Mouse (Mus musculus): ENCODE measurements around the gene Gm21060. TPM values are rescaled to one million over a fixed set of nuclear protein-coding genes. Genes with fewer than 3 reads are reported as not detected.
"Not testable (repeated sequence)": the region's sequence is repeated elsewhere in the genome, so short reads cannot be mapped to it uniquely, and the experiment has no call there.

Gm21060 gene
- polyA plus RNA-seq, 1 experiment from 2014 or later: not detected

- ATAC-seq: no peak
- Histone ChIP-seq H3K9ac (ENCODE audit: low read depth, low read length) (no peak overlapping the region), H3K36me3 (ENCODE audit: control insufficient read depth, insufficient read depth, low read length) (no peaks in the 10 kb centered on the region), H3K4me3 (ENCODE audit: low read length) (no peak overlapping the region), H3K9me3 (ENCODE audit: control insufficient read depth, low read length) (no peaks in the 10 kb centered on the region), H3K27ac (ENCODE audit: low read length) (no peak overlapping the region), H3K4me1 (ENCODE audit: control insufficient read depth, insufficient read depth, low read length) (no peaks in the 10 kb centered on the region), H3K4me2 (ENCODE audit: low read depth, low read length) (no peak overlapping the region), H3K27me3 (replicated peaks; ENCODE audit: control insufficient read depth, insufficient read depth, low read length) (no peaks in the 10 kb centered on the region)
- WGBS: 2% methylated on average over 25 of the region's 26 CpGs
These were observed 30.2 kb downstream of the Gm21060 start for GRCm38 (mm10) chr19:61266651-61267050.

- Histone ChIP-seq H3K4me2 (ENCODE audit: low read depth, low read length) (no peak overlapping the region), H3K27ac (ENCODE audit: low read length) (no peak overlapping the region), H3K27me3 (replicated peaks; ENCODE audit: control insufficient read depth, insufficient read depth, low read length) (no peaks in the 10 kb centered on the region), H3K4me3 (ENCODE audit: low read length) (no peak overlapping the region), H3K9ac (ENCODE audit: low read depth, low read length) (no peak overlapping the region), H3K36me3 (ENCODE audit: control insufficient read depth, insufficient read depth, low read length) (no peaks in the 10 kb centered on the region), H3K9me3 (ENCODE audit: control insufficient read depth, low read length) (no peaks in the 10 kb centered on the region), H3K4me1 (ENCODE audit: control insufficient read depth, insufficient read depth, low read length) (no peaks in the 10 kb centered on the region)
- no peak for ATAC-seq
- 3% methylated on average over 12 of the region's 12 CpGs for WGBS
These were observed 30.6 kb downstream of the Gm21060 start for GRCm38 (mm10) chr19:61266246-61266615.

GRCm38 (mm10) chr19:61265349-61266245 lies 31.3 kb downstream of the Gm21060 start:
- no peak overlapping the region for H3K27ac ChIP-seq (ENCODE audit: low read length)
- H3K4me3 ChIP-seq (ENCODE audit: low read length): no peak overlapping the region
- H3K9ac ChIP-seq (ENCODE audit: low read depth, low read length): no peak overlapping the region
- H3K4me1 ChIP-seq (ENCODE audit: control insufficient read depth, insufficient read depth, low read length): no peaks in the 10 kb centered on the region
- ATAC-seq: peak; percentile 54
- H3K4me2 ChIP-seq (ENCODE audit: low read depth, low read length): no peak overlapping the region
- no peaks in the 10 kb centered on the region for H3K9me3 ChIP-seq (ENCODE audit: control insufficient read depth, low read length)
- 18% methylated on average over 3 of the region's 3 CpGs for WGBS
- no peaks in the 10 kb centered on the region for H3K36me3 ChIP-seq (ENCODE audit: control insufficient read depth, insufficient read depth, low read length)
- no peaks in the 10 kb centered on the region for H3K27me3 ChIP-seq (replicated peaks; ENCODE audit: control insufficient read depth, insufficient read depth, low read length)

GRCm38 (mm10) chr19:61264933-61265332 lies 31.9 kb downstream of the Gm21060 start:
- H3K36me3 ChIP-seq (ENCODE audit: control insufficient read depth, insufficient read depth, low read length): no peaks in the 10 kb centered on the region
- no peak overlapping the region for H3K27ac ChIP-seq (ENCODE audit: low read length)
- no peak overlapping the region for H3K9ac ChIP-seq (ENCODE audit: low read depth, low read length)
- no peaks in the 10 kb centered on the region for H3K4me1 ChIP-seq (ENCODE audit: control insufficient read depth, insufficient read depth, low read length)
- H3K27me3 ChIP-seq (replicated peaks; ENCODE audit: control insufficient read depth, insufficient read depth, low read length): no peaks in the 10 kb centered on the region
- no peak overlapping the region for H3K4me2 ChIP-seq (ENCODE audit: low read depth, low read length)
- H3K4me3 ChIP-seq (ENCODE audit: low read length): no peak overlapping the region
- no peaks in the 10 kb centered on the region for H3K9me3 ChIP-seq (ENCODE audit: control insufficient read depth, low read length)
- no peak for ATAC-seq

- no peaks in the 10 kb centered on the region for H3K9me3 ChIP-seq (ENCODE audit: control insufficient read depth, low read length)
- no peaks in the 10 kb centered on the region for H3K4me1 ChIP-seq (ENCODE audit: control insufficient read depth, insufficient read depth, low read length)
- no peaks in the 10 kb centered on the region for H3K27me3 ChIP-seq (replicated peaks; ENCODE audit: control insufficient read depth, insufficient read depth, low read length)
- no peak overlapping the region for H3K27ac ChIP-seq (ENCODE audit: low read length)
- H3K4me3 ChIP-seq (ENCODE audit: low read length): no peak overlapping the region
- H3K9ac ChIP-seq (ENCODE audit: low read depth, low read length): no peak overlapping the region
- ATAC-seq: no peak
- no peaks in the 10 kb centered on the region for H3K36me3 ChIP-seq (ENCODE audit: control insufficient read depth, insufficient read depth, low read length)
- 87% methylated on average over 1 of the region's 1 CpGs for WGBS
- H3K4me2 ChIP-seq (ENCODE audit: low read depth, low read length): no peak overlapping the region
These were observed 32.6 kb downstream of the Gm21060 start for GRCm38 (mm10) chr19:61264227-61264626.

DNA sequence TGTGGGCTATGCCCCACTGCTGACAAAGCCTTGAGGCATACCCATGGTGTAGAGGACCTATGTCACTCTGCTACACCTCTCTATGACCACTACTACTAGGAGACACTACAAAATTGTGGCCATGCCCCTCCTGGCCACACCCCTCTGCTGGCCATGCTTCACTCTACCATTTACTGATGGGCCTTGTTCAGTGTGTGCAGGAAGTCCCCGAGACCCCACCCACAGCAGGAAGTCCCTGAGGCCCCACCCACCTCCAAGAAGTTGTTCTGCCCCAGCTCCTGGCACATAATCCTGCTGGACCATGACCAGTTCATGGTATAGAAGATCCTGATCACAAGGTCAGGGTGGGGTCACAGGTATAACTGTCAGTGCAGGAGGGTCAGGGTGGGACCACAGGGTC lies 35.6 kb downstream of the Gm21060 start:
- Histone ChIP-seq H3K9me3 (ENCODE audit: control insufficient read depth, low read length) (no peaks in the 10 kb centered on the region), H3K4me1 (ENCODE audit: control insufficient read depth, insufficient read depth, low read length) (no peaks in the 10 kb centered on the region), H3K27ac (ENCODE audit: low read length) (no peak overlapping the region), H3K36me3 (ENCODE audit: control insufficient read depth, insufficient read depth, low read length) (no peaks in the 10 kb centered on the region), H3K27me3 (replicated peaks; ENCODE audit: control insufficient read depth, insufficient read depth, low read length) (no peaks in the 10 kb centered on the region), H3K4me3 (ENCODE audit: low read length) (no peak overlapping the region), H3K9ac (ENCODE audit: low read depth, low read length) (no peak overlapping the region), H3K4me2 (ENCODE audit: low read depth, low read length) (no peak overlapping the region)
- WGBS: 95% methylated on average over 1 of the region's 1 CpGs
- ATAC-seq: no peak

- Histone ChIP-seq H3K27ac (ENCODE audit: low read length) (no peak overlapping the region), H3K36me3 (ENCODE audit: control insufficient read depth, insufficient read depth, low read length) (no peaks in the 10 kb centered on the region), H3K4me1 (ENCODE audit: control insufficient read depth, insufficient read depth, low read length) (no peaks in the 10 kb centered on the region), H3K9me3 (ENCODE audit: control insufficient read depth, low read length) (no peaks in the 10 kb centered on the region), H3K4me2 (ENCODE audit: low read depth, low read length) (no peak overlapping the region), H3K27me3 (replicated peaks; ENCODE audit: control insufficient read depth, insufficient read depth, low read length) (no peaks in the 10 kb centered on the region), H3K9ac (ENCODE audit: low read depth, low read length) (no peak overlapping the region), H3K4me3 (ENCODE audit: low read length) (no peak overlapping the region)
- ATAC-seq: no peak
- 92% methylated on average over 18 of the region's 18 CpGs for WGBS
These were observed 39.1 kb downstream of the Gm21060 start for GRCm38 (mm10) chr19:61257733-61258132.

GRCm38 (mm10) chr19:61256166-61256887 lies 40.5 kb downstream of the Gm21060 start:
- Histone ChIP-seq H3K9ac (ENCODE audit: low read depth, low read length) (no peak overlapping the region), H3K4me2 (ENCODE audit: low read depth, low read length) (no peak overlapping the region), H3K4me1 (ENCODE audit: control insufficient read depth, insufficient read depth, low read length) (no peaks in the 10 kb centered on the region), H3K36me3 (ENCODE audit: control insufficient read depth, insufficient read depth, low read length) (no peaks in the 10 kb centered on the region), H3K27ac (ENCODE audit: low read length) (no peak overlapping the region), H3K9me3 (ENCODE audit: control insufficient read depth, low read length) (no peaks in the 10 kb centered on the region), H3K4me3 (ENCODE audit: low read length) (no peak overlapping the region), H3K27me3 (replicated peaks; ENCODE audit: control insufficient read depth, insufficient read depth, low read length) (no peaks in the 10 kb centered on the region)
- 81% methylated on average over 7 of the region's 7 CpGs for WGBS
- no peak for ATAC-seq

DNA sequence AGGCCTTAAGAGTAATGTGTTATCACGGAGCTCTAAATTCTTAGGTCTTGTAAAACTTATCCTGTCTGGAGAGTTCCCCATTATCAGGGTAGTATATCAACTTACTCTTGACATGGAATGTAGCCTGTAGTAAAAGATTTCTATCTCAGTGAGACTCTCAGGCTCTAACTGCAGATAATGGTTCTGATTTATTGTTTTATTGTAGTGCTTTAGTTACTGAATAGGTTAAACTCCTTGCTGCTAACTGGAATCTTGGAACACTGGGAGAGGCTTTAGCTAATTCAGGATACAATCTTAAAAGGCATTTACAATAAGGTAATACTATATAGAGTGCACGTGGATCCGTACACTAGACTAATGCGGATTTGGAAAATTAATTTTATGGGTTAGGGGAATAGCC lies 49.5 kb downstream of the Gm21060 start:
- H3K9ac ChIP-seq (ENCODE audit: low read depth, low read length); H3K27ac ChIP-seq (ENCODE audit: low read length); H3K4me2 ChIP-seq (ENCODE audit: low read depth, low read length); H3K27me3 ChIP-seq (replicated peaks; ENCODE audit: control insufficient read depth, insufficient read depth, low read length); H3K4me3 ChIP-seq (ENCODE audit: low read length); H3K4me1 ChIP-seq (ENCODE audit: control insufficient read depth, insufficient read depth, low read length); H3K9me3 ChIP-seq (ENCODE audit: control insufficient read depth, low read length); H3K36me3 ChIP-seq (ENCODE audit: control insufficient read depth, insufficient read depth, low read length): not testable (repeated sequence)
- peak; percentile 68 for ATAC-seq
- WGBS: 55% methylated on average over 4 of the region's 4 CpGs
